Mouse (Mus musculus) heart, postnatal 4 days (tissue): ENCODE measurements around the gene Irf2bp2. TPM values are rescaled to one million over a fixed set of nuclear protein-coding genes. Genes with fewer than 3 reads are reported as not detected.

ENCODE experiments used
- DNase-seq: peaks from one replicate; pipeline ENCODE4 v3.0.0; 2021
- total RNA-seq, 2 experiments: library from RNA; stranded (reverse); gene quantifications; 2 replicates each; pipeline ENCODE4 v1.2.3; 2021

Irf2bp2 gene
- total RNA-seq, 2 experiments from 2014 or later = 98.2 to 100.0 TPM

- DNase-seq = no peak
These were observed 6.9 kb downstream of the Irf2bp2 start for GRCm38 (mm10) chr8:126586599-126587577.

DNA sequence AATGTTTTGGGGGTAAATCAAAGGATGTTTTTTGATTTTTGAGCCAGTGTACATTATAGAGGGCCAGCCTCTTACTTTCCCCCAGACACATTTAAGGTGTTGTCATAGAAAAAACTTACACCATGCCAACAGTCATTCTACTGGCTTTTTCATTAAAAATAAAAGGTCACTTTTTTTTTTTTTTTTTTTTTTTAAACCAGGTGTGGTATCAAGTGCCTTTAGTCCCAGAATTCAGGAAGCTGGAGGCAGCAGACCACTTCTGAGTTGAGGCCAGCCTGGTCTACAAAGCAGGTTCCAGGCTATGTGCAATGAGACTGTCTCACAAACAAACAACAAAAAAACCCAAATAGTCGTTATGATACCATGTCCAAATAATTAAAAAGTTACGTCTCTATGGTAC is 7.7 kb downstream of the Irf2bp2 start:
- DNase-seq = no peak

DNA sequence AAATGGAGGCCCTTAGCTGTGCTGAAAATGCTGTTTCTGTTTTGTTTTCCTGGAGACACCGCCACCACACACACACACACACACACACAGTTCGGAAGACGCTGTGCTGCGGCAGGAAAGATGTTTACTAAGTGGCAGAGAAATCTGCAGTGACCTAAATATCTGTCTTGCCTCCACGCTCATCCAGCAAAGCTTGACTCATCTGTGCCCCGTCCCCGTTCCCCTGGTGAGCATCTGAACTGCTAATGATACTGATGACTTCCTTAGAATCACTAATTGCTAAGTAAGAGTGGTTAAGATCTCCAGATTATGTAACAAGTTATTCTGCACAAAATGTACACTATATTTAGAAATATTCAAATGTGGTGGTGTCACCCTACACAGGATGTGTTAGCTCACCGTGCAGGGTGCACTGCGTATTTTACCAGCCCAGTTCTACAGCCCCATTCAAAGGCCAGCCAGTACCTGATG is 8.2 kb downstream of the Irf2bp2 start:
- no peak for DNase-seq

DNA sequence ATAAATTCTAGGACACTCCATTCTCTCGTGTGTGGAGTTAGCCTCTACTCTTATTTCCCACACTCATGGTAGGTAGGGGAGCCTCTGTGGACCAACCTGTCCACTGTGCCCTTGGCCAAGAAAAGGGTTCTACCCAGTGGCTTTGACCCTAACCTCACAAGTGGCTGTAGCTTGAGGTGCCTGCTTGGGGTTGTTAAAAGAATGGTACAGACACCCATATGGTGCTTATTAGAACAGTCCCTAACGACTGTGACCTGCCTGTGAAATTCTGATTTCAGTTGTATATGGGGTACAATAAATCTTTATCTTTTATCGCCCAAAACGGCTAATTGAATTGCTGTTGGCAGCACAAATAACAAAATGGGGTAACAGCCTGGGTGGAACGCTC is 8.9 kb downstream of the Irf2bp2 start:
- DNase-seq = no peak

DNA sequence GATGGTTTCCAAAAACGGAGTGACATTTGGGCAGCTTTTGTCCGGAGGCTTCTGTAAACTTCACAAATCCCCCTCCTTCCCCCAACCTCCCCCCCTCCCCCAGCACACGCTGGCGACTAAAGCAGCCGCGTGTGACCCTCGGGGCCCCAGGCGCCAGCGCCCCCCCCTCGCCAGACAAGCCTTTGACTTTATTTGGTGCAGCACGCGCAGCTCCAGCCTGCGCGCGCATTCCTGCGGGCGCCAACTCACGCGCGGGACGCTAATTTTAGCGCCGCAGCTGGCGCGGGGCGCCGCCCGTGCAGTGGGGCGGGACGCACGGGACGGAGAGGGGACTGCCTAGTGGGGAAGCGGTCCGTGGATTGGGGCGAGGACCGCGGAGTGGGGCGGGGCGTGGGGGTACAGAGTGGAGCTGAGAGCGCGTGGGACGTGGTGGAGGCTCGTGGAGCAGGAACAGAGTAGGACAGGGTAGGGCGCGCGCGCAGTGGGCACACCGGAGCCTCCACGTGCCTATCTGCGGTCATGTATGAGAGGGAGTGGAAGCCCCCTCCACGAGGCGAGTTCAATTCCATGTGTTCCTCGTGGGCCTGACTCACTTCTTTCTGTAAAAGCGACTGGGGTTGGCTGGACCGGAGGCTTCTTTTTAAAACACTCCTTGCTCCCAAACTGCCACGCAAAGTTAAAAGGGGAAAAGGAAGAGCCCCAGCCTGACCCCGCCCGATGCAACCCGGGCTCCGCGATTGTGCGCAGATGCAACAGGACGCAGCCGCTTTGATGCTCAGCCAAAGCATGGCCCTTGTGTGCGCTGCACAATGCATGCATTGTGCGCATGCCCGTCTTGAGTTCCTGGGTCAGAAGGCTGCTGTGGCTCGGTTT is 9.6 kb downstream of the Irf2bp2 start:
- DNase-seq = peak; percentile 89

- DNase-seq = peak; percentile 62
These were observed 10.3 kb downstream of the Irf2bp2 start for GRCm38 (mm10) chr8:126583534-126583933.

DNA sequence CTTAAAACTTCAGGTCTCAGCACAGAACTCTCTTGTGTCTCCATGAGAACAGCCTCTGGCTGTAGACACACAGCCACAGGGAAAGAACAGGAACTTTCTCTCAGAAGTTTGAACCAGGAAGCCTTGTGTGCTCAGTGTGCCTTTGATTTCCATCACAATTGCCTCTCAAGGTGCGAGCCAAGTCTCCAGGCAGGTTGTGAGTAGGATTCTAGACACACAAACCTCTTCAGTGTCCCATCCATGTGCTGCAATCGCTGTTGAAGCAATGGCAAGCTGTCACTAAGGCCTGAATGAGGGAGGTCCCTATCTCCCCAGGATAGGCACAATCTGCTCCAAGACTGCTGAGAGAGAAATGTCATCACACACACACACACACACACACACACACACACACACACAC is 10.8 kb downstream of the Irf2bp2 start:
- DNase-seq = no peak

- DNase-seq = peak; percentile 84
These were observed 11.3 kb downstream of the Irf2bp2 start for GRCm38 (mm10) chr8:126582509-126582908.

DNA sequence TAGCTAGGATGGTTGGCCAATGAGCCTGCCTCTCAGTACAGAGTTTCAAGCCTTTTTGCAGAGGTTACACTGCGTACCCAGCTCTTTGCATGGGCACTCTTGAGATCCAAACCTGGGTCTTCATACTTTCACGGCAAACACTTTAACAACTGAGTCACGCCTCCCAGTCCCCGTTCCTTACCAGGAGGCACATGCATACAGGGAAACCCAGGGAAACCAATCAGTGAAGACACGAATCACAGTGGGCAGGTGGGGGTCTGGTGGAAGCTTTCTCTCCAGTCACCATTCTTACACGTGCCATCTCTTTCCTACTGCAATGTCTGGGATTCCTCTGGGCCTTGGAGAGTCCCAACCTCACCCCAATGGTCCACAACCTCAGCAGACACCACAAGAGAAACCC is 12.1 kb downstream of the Irf2bp2 start:
- no peak for DNase-seq

DNA sequence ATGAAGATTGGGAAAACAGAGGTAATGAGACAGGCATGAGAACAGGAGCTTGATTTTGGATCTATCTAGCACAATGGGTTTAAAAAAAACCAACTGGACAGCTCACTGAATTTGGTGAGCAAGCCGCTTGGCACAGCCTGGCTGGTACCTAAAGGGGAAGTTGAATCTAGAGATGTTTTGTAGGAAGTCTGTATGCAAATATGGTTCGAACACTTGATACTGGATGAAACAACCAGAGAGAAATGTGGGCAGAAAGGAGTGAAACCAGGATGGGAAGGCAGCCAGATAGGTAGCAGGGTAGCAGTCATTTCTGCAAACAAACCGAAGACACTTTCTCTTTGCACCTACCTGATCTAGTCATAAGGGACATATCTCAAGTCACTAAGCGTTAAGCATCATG is 13.0 kb downstream of the Irf2bp2 start:
- no peak for DNase-seq

- DNase-seq = no peak
These were observed 13.7 kb downstream of the Irf2bp2 start for GRCm38 (mm10) chr8:126580086-126580485.

- DNase-seq = no peak
These were observed 15.1 kb downstream of the Irf2bp2 start for GRCm38 (mm10) chr8:126578641-126579040.

- DNase-seq = no peak
These were observed 16.9 kb downstream of the Irf2bp2 start for GRCm38 (mm10) chr8:126576919-126577318.

GRCm38 (mm10) chr8:126576086-126576485 is 17.7 kb downstream of the Irf2bp2 start:
- no peak for DNase-seq

- DNase-seq = no peak
These were observed 18.7 kb downstream of the Irf2bp2 start for GRCm38 (mm10) chr8:126574882-126575637.

DNA sequence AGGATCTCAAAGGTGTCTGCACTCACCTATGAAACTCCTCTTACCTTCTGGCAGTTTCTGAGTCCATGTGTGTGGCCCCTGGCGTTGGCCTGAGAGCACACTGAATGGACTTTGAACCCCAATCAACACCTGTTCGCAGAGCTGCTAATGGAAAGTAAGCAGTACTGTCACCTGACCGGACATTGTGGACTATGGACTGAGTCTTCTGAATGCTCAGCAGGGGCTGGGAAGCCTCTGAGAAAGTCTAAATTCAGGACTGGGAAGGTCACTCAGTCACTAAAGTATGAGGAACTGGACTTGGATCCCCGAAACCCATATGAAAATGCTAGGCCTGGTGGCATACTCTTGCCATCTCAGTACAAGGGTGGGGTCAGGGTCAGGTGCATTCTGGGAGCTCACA is 19.9 kb downstream of the Irf2bp2 start:
- DNase-seq = no peak

- DNase-seq = no peak
These were observed 20.6 kb downstream of the Irf2bp2 start for GRCm38 (mm10) chr8:126573079-126573694.

- DNase-seq = no peak
These were observed 22.6 kb downstream of the Irf2bp2 start for GRCm38 (mm10) chr8:126571065-126571660.

GRCm38 (mm10) chr8:126570521-126571040 is 23.2 kb downstream of the Irf2bp2 start:
- DNase-seq = no peak

GRCm38 (mm10) chr8:126570046-126570445 is 23.7 kb downstream of the Irf2bp2 start:
- DNase-seq = no peak

GRCm38 (mm10) chr8:126569638-126570037 is 24.1 kb downstream of the Irf2bp2 start:
- DNase-seq = no peak
